Mouse (Mus musculus) regulatory T cell (primary cell): ENCODE measurements around the gene Il1rl1.

Source experiments
- in situ Hi-C: fragments of 300-600 bp; cut with MboI, MseI; formaldehyde crosslinking; loops from one replicate; pipeline ENCODE4 v1.15.1; 2025; ENCODE audit warnings: high pct_unique_total_duplicates

Il1rl1 gene

GRCm38 (mm10) chr1:40437340-40437739 is 8.0 kb downstream of the Il1rl1 start:
- in situ Hi-C loops: no loop called here

DNA sequence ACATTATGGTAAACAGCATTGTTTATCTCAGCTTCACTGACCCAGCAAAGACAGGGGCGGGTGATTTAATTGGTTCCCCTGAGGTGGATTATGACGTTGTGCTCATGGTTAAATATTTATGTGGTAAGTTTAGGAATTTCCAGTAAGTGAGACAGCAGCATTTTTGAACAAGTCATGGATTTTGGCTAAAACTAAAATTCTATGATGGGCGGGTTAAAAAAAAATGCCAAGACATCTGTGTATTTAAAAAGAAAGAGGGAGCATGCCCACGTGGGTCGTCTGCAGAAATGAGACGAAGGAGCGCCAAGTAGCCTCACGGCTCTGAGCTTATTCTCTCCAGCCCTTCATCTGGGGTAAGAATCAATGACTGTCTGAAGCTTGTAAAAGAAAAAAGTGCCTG is 10.1 kb downstream of the Il1rl1 start:
- in situ Hi-C loops: no loop called here

- in situ Hi-C loops: no loop called here
Measured at GRCm38 (mm10) chr1:40444800-40445199, 15.4 kb downstream of the Il1rl1 start.

DNA sequence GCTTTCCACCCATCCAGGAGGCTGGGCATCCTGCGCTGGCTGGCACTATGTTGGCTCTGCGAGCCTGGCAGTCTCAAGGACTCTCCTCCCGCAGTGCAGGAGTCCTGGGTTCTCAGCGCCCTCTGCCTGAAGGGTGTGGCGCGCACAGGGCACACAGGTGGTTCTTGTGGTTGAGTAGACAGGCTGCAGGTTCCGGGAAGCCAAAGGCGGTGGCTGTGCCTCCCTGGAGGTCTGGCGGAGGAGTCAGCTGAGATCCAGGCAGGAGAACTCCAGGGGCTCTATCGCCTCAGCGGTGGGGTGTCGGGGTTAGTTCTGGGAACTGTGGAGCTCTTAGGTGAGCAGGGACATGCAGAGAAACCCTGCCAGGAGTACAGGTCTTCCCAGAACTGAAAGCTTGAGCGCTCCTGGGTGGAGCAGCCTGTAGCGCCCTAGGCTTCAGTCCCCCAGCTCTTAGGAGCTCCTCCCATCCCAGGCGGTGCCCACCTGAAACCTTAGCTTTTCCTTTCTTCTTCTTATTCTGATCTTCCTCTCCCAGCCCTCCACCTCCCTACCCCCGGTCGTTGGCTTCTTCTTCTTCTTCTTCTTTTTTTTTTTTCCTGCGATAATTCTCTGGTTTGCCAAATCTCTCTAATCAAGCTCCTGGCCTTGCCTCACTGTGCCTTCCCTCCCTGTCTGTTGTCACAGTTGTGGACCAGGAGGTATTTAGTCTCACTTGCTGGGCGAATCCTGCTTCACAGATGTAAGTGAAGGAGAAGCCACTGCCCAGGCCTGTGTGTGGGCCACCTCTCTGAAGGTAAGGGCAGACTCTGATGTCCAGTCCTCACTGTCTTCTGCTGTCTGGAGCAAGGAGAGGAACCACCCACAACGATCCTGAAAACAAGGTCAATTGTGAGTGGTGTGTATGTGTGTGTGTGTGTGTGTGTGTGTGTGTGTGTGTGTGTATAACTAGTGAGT is 36.4 kb downstream of the Il1rl1 start, which contains the start of gene Il18r1:
Il18r1 (plus strand) TSS at position 76 of the 954 bp plus-strand sequence.
- in situ Hi-C loops: loop anchor here (5.0 kb wide), 2 partner anchors 47 to 83 kb away; no protein-coding TSS in a partner anchor

- in situ Hi-C loops: loop anchor here (5.0 kb wide), 2 partner anchors 45 to 85 kb away; no protein-coding TSS in a partner anchor
Measured at GRCm38 (mm10) chr1:40467306-40467705, 37.9 kb downstream of the Il1rl1 start.

DNA sequence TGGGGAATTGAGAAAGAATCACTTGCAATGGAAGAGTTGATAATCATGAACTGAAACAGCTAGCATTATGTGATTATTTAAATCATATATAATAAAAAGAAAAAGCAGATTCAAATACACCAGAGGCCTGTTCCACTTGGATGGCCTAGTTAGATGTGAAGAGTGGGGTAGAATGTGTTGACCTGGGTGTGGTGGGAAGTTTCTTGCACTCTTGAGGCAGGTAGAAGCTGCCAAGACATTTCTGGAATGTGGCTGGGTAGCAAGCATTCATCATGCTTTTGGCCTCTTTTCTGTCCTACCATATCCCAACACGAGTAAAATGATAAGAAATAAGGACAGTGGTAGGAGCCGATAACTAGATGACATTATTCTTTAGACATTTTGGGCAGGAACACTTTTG is 39.4 kb downstream of the Il1rl1 start:
- in situ Hi-C loops: loop anchor here (5.0 kb wide), 2 partner anchors 43 to 87 kb away; no protein-coding TSS in a partner anchor

DNA sequence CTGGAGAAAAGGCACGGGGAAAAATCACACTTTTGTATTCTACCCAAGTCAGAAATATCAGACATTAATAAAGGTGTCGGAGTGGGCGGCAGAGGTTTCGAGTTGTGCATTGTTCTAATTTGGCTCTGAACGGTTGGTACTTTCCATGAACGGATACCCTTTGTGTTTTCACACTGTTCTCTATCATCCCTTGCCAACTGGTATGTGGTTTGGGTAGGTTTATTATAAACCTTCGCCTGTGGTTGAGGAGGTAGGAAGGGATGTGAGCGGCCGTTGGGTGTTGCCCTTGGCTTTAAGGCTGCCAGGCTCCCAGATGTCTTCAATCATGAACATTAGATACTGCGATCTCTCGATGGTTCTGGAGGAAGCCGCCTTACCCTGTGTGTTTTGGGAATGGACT is 40.5 kb downstream of the Il1rl1 start:
- in situ Hi-C loops: loop anchor here (5.0 kb wide), 2 partner anchors 42 to 88 kb away; no protein-coding TSS in a partner anchor

DNA sequence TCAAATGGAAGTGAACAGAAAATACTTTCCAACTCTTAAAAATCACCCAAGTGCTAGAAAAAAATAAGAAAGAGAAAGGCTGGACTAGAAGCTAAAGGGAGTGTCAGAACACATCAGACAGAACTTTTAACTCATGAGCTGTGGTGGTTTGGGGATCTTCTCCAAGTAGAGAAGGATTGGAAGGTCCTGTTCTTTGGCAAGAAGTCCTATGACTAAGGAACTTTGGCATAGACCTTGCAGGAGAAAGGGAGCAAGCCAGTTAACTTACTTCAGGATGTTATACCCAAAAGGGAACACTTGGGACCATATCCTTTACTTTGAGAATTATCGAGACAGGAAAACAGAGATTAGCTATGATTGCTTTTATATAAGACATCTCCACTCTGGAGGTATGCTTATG is 43.0 kb downstream of the Il1rl1 start:
- in situ Hi-C loops: no loop called here

GRCm38 (mm10) chr1:40473640-40474039 is 44.3 kb downstream of the Il1rl1 start:
- in situ Hi-C loops: no loop called here

- in situ Hi-C loops: no loop called here
Measured at GRCm38 (mm10) chr1:40474336-40474735, 45.0 kb downstream of the Il1rl1 start.

- in situ Hi-C loops: no loop called here
Measured at GRCm38 (mm10) chr1:40475697-40476096, 46.3 kb downstream of the Il1rl1 start.

- in situ Hi-C loops: no loop called here
Measured at GRCm38 (mm10) chr1:40476756-40477155, 47.4 kb downstream of the Il1rl1 start.

DNA sequence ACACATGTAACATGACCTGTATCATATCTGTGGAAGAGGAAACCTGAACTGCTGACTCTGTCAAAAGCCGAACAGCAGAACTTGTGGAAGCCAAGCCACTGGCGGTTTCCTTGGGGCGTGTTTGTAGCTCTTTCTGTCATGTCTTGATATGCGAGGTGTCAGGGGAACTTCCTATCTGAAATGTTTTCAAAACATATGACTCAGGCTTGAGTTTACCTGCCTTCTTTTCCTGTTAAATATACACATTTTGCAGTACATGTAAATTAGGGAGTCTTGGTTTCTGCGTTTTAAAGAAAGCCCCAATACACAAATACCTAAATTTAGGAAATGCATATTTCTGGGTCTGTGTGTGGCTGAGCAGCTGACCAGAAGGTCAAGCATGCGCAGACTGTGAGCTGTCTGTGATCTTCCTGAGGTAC is 50.1 kb downstream of the Il1rl1 start:
- in situ Hi-C loops: no loop called here

DNA sequence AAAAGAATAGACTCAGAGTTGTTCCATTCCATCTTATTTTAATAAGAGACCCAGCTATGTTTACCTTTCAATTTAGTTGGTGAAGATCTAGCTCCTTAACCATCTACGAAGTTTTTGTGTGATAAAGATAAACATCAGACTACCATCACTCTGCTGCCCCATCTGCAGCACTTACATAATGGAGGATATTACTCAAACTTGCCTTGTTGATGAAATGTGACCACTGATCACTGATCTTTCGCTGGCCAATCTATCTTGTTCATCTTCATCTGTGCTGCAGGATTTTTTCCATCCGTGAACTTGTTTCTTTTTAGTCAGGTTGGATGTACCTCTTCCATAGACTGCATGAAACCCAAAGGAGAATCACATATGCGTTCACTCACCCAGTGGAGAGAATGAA is 65.2 kb downstream of the Il1rl1 start:
- in situ Hi-C loops: no loop called here

DNA sequence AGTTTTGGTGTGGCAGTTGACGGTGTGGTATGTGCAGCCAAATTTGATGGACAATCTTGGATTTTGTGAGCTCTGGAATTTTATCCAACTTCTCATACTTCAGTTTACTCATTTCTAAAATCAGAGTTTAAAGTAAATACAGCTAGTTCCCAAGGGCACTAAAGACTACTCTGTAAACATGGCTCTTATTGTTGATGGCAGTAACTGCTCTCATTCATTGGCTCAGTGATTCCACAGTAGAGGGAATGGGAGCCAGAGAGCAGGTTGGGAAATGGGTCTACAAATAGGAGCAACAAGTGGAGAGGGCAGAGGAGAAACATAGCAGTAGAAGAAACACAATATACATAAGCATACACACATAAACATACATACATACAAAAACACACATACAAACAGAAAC is 70.3 kb downstream of the Il1rl1 start:
- in situ Hi-C loops: no loop called here

DNA sequence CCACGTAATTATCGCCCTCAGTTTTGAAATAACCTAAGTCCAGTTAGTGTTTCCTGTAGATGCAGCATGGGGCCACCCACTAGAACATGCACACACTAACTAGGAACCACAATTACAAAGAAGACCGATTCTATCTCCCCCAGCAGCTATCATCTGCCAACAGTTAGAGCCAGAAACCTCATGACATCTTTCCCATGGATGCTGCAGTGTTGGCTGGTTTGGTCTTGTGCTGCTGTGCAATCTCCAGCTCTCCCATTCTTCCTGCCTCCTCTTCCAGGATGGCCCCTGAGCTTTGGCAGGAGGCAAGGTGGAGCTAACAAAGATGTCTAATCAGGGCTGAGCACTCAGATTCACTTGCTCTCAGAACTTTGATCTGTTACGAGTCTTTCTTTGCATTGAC is 71.8 kb downstream of the Il1rl1 start:
- in situ Hi-C loops: no loop called here

DNA sequence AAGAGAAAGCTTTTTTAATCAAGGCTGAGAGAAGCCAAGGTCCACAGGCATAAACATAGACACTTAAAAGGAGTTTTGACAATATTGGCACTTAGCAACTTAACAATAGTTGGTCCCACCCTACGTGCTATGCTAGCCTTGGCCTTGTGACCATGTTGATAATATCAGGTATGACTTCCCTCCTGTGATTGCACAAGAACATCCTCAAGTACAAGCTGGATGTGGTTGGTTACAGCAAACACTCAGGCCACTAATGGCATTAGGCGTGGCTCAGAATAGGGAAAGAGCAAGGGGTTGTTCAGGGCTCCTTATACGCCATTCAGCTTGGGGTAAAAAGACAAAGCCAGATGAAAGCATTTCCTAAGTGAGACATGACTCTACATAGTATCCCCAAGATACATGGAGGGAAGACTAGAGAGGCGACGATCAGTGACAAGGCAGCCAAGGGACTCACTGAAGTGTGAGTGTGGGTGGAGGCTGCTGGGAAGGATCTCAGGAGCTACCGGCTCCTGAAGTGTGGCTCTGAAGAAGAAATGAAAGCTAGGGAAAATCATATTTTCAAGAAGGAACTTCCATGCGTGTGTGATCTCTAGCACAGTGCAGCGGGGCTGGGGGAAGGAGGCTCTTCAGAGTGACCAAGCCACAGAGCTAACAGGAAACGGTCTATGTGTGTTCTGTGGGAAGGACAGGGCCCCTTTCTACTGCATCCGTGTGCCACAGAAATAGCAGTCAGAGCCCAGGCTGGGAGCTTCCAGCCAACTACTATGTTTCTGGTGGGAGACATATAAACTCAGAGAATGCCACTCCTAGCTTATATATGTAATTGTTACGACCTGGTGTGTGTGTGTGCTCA is 72.4 kb downstream of the Il1rl1 start:
- in situ Hi-C loops: no loop called here

DNA sequence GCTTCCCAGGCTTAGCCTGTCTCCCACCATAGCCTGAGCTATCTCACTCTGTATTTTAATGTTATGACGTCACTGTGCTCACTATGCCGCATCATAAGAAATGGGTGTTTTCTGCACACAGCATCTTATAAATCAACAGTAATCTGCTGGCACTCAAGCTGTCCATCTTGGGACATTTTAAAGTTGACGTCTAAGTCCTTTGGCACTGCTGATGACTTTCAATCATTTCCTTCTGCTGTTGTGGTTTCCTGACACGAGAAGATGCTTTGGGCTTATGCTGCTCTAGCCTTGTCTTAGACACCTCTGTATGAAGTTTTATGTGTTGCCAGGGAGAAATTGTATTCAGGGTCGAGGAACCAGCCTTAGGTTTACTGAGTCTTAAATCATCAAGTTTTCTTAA is 75.2 kb downstream of the Il1rl1 start:
- in situ Hi-C loops: no loop called here
